Mouse (Mus musculus) cerebellum, adult 2 months (tissue): ENCODE data around the gene Kdm4b.

Source experiments
- CTCF ChIP-seq: fragments of 200-500 bp; IDR thresholded peaks from 2 replicates; pipeline ENCODE4 v1.5.1; 2011; ENCODE audit warnings: low read depth, mild to moderate bottlenecking, control low read depth, low read length, moderate library complexity, borderline replicate concordance; ENCODE audit not compliant: insufficient read depth
- POLR2A ChIP-seq: fragments of 200-500 bp; IDR thresholded peaks from 2 replicates; pipeline ENCODE4 v1.6.1; 2011; ENCODE audit warnings: low read length, control low read depth, borderline replicate concordance; ENCODE audit not compliant: insufficient read depth

GRCm38 (mm10) chr17:56405341-56405740, 79.5 kb downstream of the Kdm4b start:
- TF ChIP-seq POLR2A (no peak), CTCF (no peak)
